Mouse (Mus musculus): ENCODE measurements around the gene Trpv4. TPM values are rescaled to one million over a fixed set of nuclear protein-coding genes. Genes with fewer than 3 reads are reported as not detected.
A peak's percentile ranks its signal among the peaks of the same experiment; 100 is the strongest.

Trpv4 gene
- polyA plus RNA-seq (2014; fragmentation: Nextera tagmentation; extraction: Ambion mirVana) = 0.55 and 0.79 TPM in 2 replicates

DNA sequence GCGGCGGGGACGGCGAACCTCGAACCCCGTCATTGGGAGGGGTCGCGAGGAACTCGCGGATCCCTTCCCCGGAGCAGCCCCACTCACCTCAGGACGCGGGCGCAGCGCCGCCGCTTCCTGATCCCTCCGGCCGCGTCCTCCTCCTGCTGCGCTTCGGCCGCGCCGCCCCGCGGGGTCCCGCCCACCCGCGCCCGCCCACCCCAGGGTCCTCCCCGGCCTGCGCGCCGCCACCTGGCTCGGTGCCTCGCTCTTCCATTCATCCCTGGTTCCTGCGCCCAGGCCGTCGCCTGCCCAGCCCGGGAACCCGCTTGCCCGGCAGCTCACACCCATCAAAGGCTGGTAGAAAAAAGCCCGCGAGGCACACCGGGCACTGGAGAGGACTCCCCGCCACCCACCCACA is at the start of gene Trpv4:
Gene Trpv4, minus strand, starts transcription at position 167 of the 400 bp plus-strand sequence.
- ATAC-seq = peak; percentile 34; the same call in 1 of the 2 replicates
- H3K27ac ChIP-seq (ENCODE audit: low read depth, low read length) = no peak within 1 kb of the TSS
- 2% methylated on average over 30 of the region's 47 CpGs for WGBS
- DNase-seq (ENCODE audit: low spot score) = no peak
- H3K9ac ChIP-seq (ENCODE audit: low read length) = peak within 1 kb of the TSS; percentile 51
- peaks cover 5% of the 10 kb centered on the region; the same call in 1 of the 2 replicates for H3K4me1 ChIP-seq (ENCODE audit: control insufficient read depth, insufficient read depth, low read length)
- H3K27me3 ChIP-seq (replicated peaks; ENCODE audit: control insufficient read depth, insufficient read depth, low read length) = peaks cover 39% of the 10 kb centered on the region
- peak within 1 kb of the TSS; percentile 33 for H3K4me3 ChIP-seq (ENCODE audit: low read depth, low read length)
- no peaks in the 10 kb centered on the region for H3K9me3 ChIP-seq (replicated peaks; ENCODE audit: control insufficient read depth, low read length)
- peak within 1 kb of the TSS; percentile 67 for H3K4me2 ChIP-seq (ENCODE audit: low read length)
- no peaks in the 10 kb centered on the region for H3K36me3 ChIP-seq (ENCODE audit: control insufficient read depth, insufficient read depth, low read length)

DNA sequence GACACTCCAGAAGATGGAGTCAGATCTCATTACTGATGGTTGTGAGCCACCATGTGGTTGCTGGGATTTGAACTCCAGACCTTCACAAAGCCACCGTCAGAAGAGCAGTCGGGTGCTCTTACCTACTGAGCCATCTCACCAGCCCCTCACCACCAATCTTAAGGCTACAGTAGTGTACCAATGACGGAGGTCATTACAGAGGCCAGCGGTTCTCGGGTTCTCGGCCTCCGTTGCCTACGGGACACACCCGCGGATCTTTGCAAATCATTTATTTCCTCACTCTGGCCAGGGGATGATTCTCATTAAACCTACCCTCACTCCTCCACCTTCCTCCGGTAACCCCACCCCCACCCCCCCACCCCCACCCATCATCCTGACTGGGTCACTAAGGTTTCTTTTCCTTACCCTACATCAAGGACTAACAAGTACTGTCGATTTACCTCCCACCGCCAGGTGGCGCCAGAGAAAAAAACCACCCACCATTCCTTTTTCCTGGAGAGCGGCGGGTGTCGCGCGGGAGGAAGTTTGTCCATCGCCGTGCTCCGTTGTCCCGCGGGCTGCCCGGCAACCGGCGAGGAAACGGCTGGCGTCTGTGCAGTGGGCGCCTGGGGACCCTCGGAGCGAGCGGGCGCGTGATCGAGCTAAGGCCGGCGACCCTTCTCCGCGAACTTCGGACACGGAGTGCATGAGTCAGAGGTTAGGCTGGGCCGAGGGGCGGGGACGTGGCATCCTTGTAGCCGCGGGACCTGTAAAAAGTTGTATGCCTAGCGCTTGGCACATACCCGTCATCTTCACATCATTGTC is 49.2 kb upstream of the Trpv4 start, which contains the start of gene Tchp:
Gene Tchp, plus strand, starts transcription at position 496 of the 804 bp plus-strand sequence.
- peak within 1 kb of the TSS; percentile 70 for H3K4me2 ChIP-seq (ENCODE audit: low read length)
- peaks cover 21% of the 10 kb centered on the region for H3K36me3 ChIP-seq (ENCODE audit: control insufficient read depth, insufficient read depth, low read length)
- peak; percentile 96 for DNase-seq (ENCODE audit: low spot score)
- H3K4me1 ChIP-seq (ENCODE audit: control insufficient read depth, insufficient read depth, low read length) = 0 out of 2 replicates have a peak, but pooled peaks cover 3% of the 10 kb centered on the region
- peak within 1 kb of the TSS; percentile 79 for H3K9ac ChIP-seq (ENCODE audit: low read length)
- no peak within 1 kb of the TSS for H3K27ac ChIP-seq (ENCODE audit: low read depth, low read length)
- H3K27me3 ChIP-seq (replicated peaks; ENCODE audit: control insufficient read depth, insufficient read depth, low read length) = no peaks in the 10 kb centered on the region
- 3% methylated on average over 49 of the region's 49 CpGs for WGBS
- ATAC-seq = peak; percentile 90
- no peaks in the 10 kb centered on the region for H3K9me3 ChIP-seq (replicated peaks; ENCODE audit: control insufficient read depth, low read length)
- H3K4me3 ChIP-seq (ENCODE audit: low read depth, low read length) = peak within 1 kb of the TSS; percentile 81

DNA sequence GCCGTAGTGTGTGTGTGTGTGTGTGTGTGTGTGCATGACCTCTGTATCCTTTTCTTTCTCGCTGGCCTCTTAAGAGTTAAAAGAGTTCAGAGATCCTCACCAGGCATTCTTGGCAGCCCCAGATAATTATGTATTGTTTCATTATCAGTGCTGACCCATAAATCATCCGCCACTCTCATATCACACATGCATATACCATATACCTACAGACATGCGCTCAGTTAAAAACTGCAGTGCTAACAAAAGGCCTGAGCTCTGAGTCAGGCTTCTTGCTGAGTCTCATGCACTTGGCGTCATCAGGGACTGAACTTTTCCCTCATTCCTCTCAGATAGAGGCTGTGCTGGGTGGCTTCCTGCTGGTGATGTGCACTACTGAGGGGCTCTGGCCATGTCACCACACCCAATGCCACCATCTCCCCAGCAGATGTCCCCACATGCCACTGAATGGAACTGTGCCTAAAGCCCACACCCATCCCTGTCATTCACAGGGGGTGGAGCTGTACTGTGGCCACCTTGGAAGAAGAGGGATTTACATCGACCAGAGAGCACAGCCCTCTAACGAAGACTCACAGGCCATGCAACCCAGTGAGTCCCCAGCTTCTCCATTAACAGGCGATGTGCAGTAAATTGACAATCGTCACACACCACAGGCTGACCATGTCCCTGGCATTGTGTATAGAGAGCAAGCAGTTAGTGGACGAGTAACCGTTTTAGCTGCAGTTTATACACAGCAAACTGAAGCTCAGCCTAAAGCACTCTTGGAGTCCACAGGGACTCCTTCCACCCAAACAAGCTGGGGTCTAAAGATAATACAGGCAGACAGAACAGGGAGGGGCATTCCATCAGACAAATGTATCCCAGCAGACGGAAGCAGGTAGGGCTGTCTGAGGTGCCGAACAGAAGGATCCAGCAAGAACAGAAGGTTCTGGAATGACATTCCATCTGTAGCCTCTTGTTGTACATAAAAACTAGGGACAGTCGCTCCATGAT is 44.5 kb upstream of the Trpv4 start:
- ATAC-seq (no peak), DNase-seq (ENCODE audit: low spot score) (peak; percentile 11)
- H3K9ac ChIP-seq (ENCODE audit: low read length) = no peak overlapping the region
- H3K4me1 ChIP-seq (ENCODE audit: control insufficient read depth, insufficient read depth, low read length) = no peaks in the 10 kb centered on the region
- H3K36me3 ChIP-seq (ENCODE audit: control insufficient read depth, insufficient read depth, low read length) = no peaks in the 10 kb centered on the region
- 58% methylated on average over 14 of the region's 14 CpGs for WGBS
- H3K27ac ChIP-seq (ENCODE audit: low read depth, low read length) = no peak overlapping the region
- H3K4me3 ChIP-seq (ENCODE audit: low read depth, low read length) = no peak overlapping the region
- H3K4me2 ChIP-seq (ENCODE audit: low read length) = no peak overlapping the region
- H3K9me3 ChIP-seq (replicated peaks; ENCODE audit: control insufficient read depth, low read length) = no peaks in the 10 kb centered on the region
- no peaks in the 10 kb centered on the region for H3K27me3 ChIP-seq (replicated peaks; ENCODE audit: control insufficient read depth, insufficient read depth, low read length)

DNA sequence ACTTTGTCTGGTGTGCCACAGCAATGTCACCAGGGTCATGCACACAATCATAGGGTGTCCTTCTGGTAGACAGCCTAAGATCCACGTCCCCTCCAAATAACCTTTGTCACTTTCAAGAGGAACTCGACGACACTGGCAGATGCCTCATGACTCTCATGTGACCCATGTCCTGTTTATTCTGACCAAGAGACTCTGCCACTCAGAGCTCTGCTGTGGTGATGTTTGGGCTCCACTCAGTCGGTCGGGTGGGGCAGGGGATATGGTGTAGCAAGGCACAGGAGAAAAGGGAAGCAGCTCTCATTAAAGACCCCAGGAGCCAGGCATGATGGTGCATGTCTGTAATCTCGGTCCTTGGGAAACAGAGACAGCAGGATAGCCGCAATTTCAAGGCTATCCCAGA is 40.8 kb upstream of the Trpv4 start:
- no peaks in the 10 kb centered on the region for H3K4me1 ChIP-seq (ENCODE audit: control insufficient read depth, insufficient read depth, low read length)
- ATAC-seq = no peak
- WGBS = 66% methylated on average over 7 of the region's 7 CpGs

DNA sequence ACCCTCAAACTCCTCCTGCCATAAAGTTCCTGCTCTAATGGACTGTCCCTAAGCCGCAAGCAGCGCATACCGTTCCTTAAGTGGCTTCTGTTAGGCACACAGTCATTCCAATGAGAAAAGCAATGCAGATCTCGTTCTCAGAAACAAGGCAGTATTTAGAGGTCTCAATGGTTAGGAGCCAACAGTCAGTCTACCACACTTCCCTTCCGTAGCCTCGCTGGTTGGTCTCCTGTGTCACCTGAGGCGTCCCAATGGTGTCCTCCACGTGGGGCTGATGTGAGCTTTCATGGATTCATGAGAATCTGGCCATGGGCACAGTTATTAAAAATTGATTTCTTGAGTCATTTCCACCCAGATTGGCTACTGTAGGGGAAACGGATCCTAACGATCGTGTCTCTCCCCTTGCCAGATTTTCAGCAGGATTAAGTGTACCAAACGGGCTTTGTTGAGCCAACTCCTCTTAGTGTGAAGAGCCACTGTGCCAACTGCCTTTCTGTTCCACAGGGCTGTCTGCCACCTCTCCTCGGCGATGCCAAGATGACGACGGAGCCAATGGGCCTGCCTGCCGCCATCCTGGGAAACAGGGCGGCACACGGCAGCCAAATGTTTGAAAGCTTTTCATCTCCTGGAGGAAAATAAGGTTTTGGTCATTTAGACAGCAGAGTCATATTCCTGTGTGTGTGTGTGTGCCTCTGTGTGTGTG is 40.0 kb upstream of the Trpv4 start:
- H3K9ac ChIP-seq (ENCODE audit: low read length) = no peak overlapping the region
- no peaks in the 10 kb centered on the region for H3K4me1 ChIP-seq (ENCODE audit: control insufficient read depth, insufficient read depth, low read length)
- 0 out of 2 replicates have a peak, but pooled peaks cover 3% of the 10 kb centered on the region for H3K27me3 ChIP-seq (replicated peaks; ENCODE audit: control insufficient read depth, insufficient read depth, low read length)
- ATAC-seq (peak; percentile 84), DNase-seq (ENCODE audit: low spot score) (peak; percentile 92)
- H3K9me3 ChIP-seq (replicated peaks; ENCODE audit: control insufficient read depth, low read length) = no peaks in the 10 kb centered on the region
- H3K36me3 ChIP-seq (ENCODE audit: control insufficient read depth, insufficient read depth, low read length) = no peaks in the 10 kb centered on the region
- no peak overlapping the region for H3K4me3 ChIP-seq (ENCODE audit: low read depth, low read length)
- 57% methylated on average over 19 of the region's 19 CpGs for WGBS
- no peak overlapping the region for H3K27ac ChIP-seq (ENCODE audit: low read depth, low read length)
- H3K4me2 ChIP-seq (ENCODE audit: low read length) = no peak overlapping the region

More for the DNA sequence above, 40.8 kb upstream of the Trpv4 start:
- no peak for DNase-seq (ENCODE audit: low spot score)
- H3K4me2 ChIP-seq (ENCODE audit: low read length) = no peak overlapping the region
- no peaks in the 10 kb centered on the region for H3K9me3 ChIP-seq (replicated peaks; ENCODE audit: control insufficient read depth, low read length)
- no peak overlapping the region for H3K9ac ChIP-seq (ENCODE audit: low read length)
- 0 out of 2 replicates have a peak, but pooled peaks cover 2% of the 10 kb centered on the region for H3K27me3 ChIP-seq (replicated peaks; ENCODE audit: control insufficient read depth, insufficient read depth, low read length)
- no peak overlapping the region for H3K4me3 ChIP-seq (ENCODE audit: low read depth, low read length)
- no peaks in the 10 kb centered on the region for H3K36me3 ChIP-seq (ENCODE audit: control insufficient read depth, insufficient read depth, low read length)
- no peak overlapping the region for H3K27ac ChIP-seq (ENCODE audit: low read depth, low read length)

DNA sequence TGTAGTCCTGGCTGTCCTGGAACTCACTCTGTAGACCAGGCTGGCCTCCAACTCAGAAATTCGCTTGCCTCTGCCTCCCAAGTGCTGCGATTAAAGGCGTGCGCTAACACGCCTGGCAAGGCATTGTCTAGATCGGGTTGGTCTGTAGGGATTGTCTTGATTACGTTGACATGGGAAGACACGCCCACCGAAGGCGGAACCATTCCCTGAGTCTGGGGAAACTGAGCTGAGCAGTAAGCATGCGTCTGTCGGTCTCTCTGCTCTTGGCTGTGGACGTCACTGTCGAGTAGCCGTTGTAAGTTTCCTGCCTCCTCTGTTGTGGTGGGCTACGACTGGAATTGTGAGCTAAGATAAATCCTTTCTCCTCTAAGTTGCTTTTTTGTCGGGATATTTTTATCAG is 38.7 kb upstream of the Trpv4 start:
- 82% methylated on average over 17 of the region's 17 CpGs for WGBS
- DNase-seq (ENCODE audit: low spot score) = no peak
- H3K9me3 ChIP-seq (replicated peaks; ENCODE audit: control insufficient read depth, low read length) = no peaks in the 10 kb centered on the region
- ATAC-seq = no peak
- no peaks in the 10 kb centered on the region for H3K36me3 ChIP-seq (ENCODE audit: control insufficient read depth, insufficient read depth, low read length)
- no peak overlapping the region for H3K9ac ChIP-seq (ENCODE audit: low read length)
- H3K27me3 ChIP-seq (replicated peaks; ENCODE audit: control insufficient read depth, insufficient read depth, low read length) = 0 out of 2 replicates have a peak, but pooled peaks cover 3% of the 10 kb centered on the region
- no peak overlapping the region for H3K4me3 ChIP-seq (ENCODE audit: low read depth, low read length)
- no peak overlapping the region for H3K4me2 ChIP-seq (ENCODE audit: low read length)
- no peak overlapping the region for H3K27ac ChIP-seq (ENCODE audit: low read depth, low read length)
- no peaks in the 10 kb centered on the region for H3K4me1 ChIP-seq (ENCODE audit: control insufficient read depth, insufficient read depth, low read length)

DNA sequence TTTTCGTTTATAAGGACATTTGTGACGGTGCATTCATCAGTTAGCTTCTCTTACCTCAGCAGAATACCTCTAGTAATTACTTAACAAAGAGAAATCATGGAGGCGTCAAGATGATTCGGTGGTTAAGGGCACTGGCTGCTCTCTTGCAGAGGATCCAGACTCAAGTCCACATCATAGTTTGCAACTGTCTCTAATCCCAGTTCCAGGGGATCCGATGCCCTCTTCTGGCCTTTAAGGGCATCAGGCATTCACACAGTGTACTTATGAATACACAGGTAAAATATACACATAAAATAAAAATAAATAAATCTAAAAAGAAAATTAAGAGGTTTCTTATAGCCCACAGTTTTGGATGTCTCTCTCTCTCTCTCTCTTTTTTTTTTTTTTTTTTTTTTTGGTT is 37.6 kb upstream of the Trpv4 start:
- no peak for DNase-seq (ENCODE audit: low spot score)
- 73% methylated on average over 5 of the region's 5 CpGs for WGBS
- ATAC-seq = no peak
- Histone ChIP-seq H3K27ac (ENCODE audit: low read depth, low read length) (no peak overlapping the region), H3K36me3 (ENCODE audit: control insufficient read depth, insufficient read depth, low read length) (no peaks in the 10 kb centered on the region), H3K27me3 (replicated peaks; ENCODE audit: control insufficient read depth, insufficient read depth, low read length) (0 out of 2 replicates have a peak, but pooled peaks cover 3% of the 10 kb centered on the region), H3K4me3 (ENCODE audit: low read depth, low read length) (no peak overlapping the region), H3K4me2 (ENCODE audit: low read length) (no peak overlapping the region), H3K9ac (ENCODE audit: low read length) (no peak overlapping the region), H3K4me1 (ENCODE audit: control insufficient read depth, insufficient read depth, low read length) (0 out of 2 replicates have a peak, but pooled peaks cover 3% of the 10 kb centered on the region), H3K9me3 (replicated peaks; ENCODE audit: control insufficient read depth, low read length) (no peaks in the 10 kb centered on the region)

Measured in forebrain, embryonic 14.5 days (tissue).